Mouse (Mus musculus): ENCODE data around the gene Tmem168. TPM values are rescaled to one million over a fixed set of nuclear protein-coding genes. Genes with fewer than 3 reads are reported as not detected.

The Tmem168 gene
- polyA plus RNA-seq, 1 experiment from 2014 or later: 18.7 TPM

DNA sequence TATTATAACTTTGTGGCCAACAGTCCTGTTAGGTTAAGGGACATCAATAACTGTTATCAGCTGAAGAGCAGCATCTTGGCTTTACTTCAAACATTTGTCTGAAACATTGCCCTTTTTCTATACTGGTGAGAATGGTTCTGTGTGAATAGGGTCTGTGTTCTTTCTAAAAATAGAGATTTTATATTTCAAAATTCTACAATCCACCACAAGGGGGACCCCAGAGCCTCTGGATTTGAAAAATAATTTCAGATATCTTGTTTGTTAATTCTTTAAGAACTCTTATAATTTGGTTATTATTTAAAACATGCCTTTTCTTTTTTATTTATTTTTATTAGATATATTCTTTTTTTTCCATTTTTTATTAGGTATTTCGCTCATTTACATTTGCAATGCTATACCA lies 42.2 kb downstream of the Tmem168 start:
- no peak overlapping the region for H3K9ac ChIP-seq
- H3K27ac ChIP-seq: no peak overlapping the region
- ATAC-seq (replicated peaks): no peak
- no peaks in the 10 kb centered on the region for H3K36me3 ChIP-seq (replicated peaks)
- no peaks in the 10 kb centered on the region for H3K4me1 ChIP-seq
- WGBS: 96% methylated on average over 1 of the region's 1 CpGs
- H3K4me2 ChIP-seq: no peak overlapping the region
- H3K27me3 ChIP-seq (replicated peaks): no peaks in the 10 kb centered on the region
- no peak overlapping the region for H3K4me3 ChIP-seq
- H3K9me3 ChIP-seq: no peaks in the 10 kb centered on the region

DNA sequence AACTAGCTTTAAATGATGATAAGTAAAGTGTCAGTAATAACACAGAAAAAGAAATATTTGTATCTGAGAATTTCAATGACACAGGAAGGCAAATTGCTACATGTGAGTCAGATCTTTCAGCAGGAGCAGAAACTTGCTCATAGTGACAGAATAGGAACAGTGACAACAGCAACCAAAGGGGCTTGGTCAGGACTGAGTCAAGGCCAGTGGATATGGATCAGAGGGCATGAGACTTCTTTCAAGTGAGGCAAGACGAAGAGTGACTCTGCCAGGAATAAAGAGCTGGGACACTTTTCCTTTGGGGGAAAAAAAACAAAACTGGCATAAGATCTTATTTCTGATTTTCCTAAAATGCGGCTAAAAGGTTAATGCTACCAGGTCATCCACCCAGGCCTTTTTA lies 52.6 kb downstream of the Tmem168 start:
- no peaks in the 10 kb centered on the region for H3K9me3 ChIP-seq
- H3K27me3 ChIP-seq (replicated peaks): no peaks in the 10 kb centered on the region
- WGBS: 85% methylated on average over 2 of the region's 2 CpGs
- no peak overlapping the region for H3K4me3 ChIP-seq
- no peak for ATAC-seq (replicated peaks)
- no peaks in the 10 kb centered on the region for H3K4me1 ChIP-seq
- H3K4me2 ChIP-seq: no peak overlapping the region
- no peak overlapping the region for H3K9ac ChIP-seq
- no peak overlapping the region for H3K27ac ChIP-seq
- H3K36me3 ChIP-seq (replicated peaks): no peaks in the 10 kb centered on the region

- 73% methylated on average over 3 of the region's 3 CpGs for WGBS
- no peaks in the 10 kb centered on the region for H3K36me3 ChIP-seq (replicated peaks)
These were observed 66.1 kb downstream of the Tmem168 start for GRCm38 (mm10) chr6:13541761-13542160.

GRCm38 (mm10) chr6:13537275-13537964 lies 70.5 kb downstream of the Tmem168 start:
- H3K4me1 ChIP-seq: peaks cover 5% of the 10 kb centered on the region; the same call in 1 of the 2 replicates
- H3K27me3 ChIP-seq (replicated peaks): no peaks in the 10 kb centered on the region
- ATAC-seq (replicated peaks): peak; percentile 84
- H3K36me3 ChIP-seq (replicated peaks): no peaks in the 10 kb centered on the region
- H3K4me3 ChIP-seq: no peak overlapping the region
- H3K9me3 ChIP-seq: no peaks in the 10 kb centered on the region
- 59% methylated on average over 7 of the region's 7 CpGs for WGBS
- H3K27ac ChIP-seq: no peak overlapping the region
- no peak overlapping the region for H3K9ac ChIP-seq
- no peak overlapping the region for H3K4me2 ChIP-seq

More at GRCm38 (mm10) chr6:13541761-13542160, 66.1 kb downstream of the Tmem168 start:
- Histone ChIP-seq H3K27ac (no peak overlapping the region), H3K9me3 (no peaks in the 10 kb centered on the region), H3K27me3 (replicated peaks) (no peaks in the 10 kb centered on the region), H3K4me3 (no peak overlapping the region), H3K9ac (no peak overlapping the region), H3K4me2 (no peak overlapping the region), H3K4me1 (peaks cover 5% of the 10 kb centered on the region; the same call in 1 of the 2 replicates)
- no peak for ATAC-seq (replicated peaks)

Other genes starting within 250 kb of the Tmem168 start
- gene Bmt2, start 69.9 kb upstream of the Tmem168 start, polyA plus RNA-seq (2015; fragmentation: Nextera tagmentation; extraction: Ambion mirVana): 19.8 and 20.7 TPM in 2 replicates
- 115 and 116 TPM in 2 replicates for gene Gpr85, start 231.8 kb upstream of the Tmem168 start, polyA plus RNA-seq (2015; fragmentation: Nextera tagmentation; extraction: Ambion mirVana)